Mouse (Mus musculus) layer of hippocampus, postnatal 10 days (tissue): ENCODE measurements around the gene Nipsnap3b. TPM values are rescaled to one million over a fixed set of nuclear protein-coding genes. Genes with fewer than 3 reads are reported as not detected.

ENCODE experiments used
- DNase-seq, 2 experiments: peaks; one replicate each; pipeline ENCODE4 v3.0.0; 2021; ENCODE audit warnings: low spot score in 2 of 2
- long read RNA-seq: library from polyadenylated mRNA; stranded (forward); transcript quantifications from one replicate; pipeline ENCODE4 v2.0.0, GENCODE M21; 2023
- total RNA-seq, 2 experiments: library from RNA; stranded (reverse); gene quantifications; 2 replicates each; pipeline ENCODE4 v1.2.3; 2021

Gene Nipsnap3b
- total RNA-seq = 10 to 100 TPM; 29.9 to 31.9 TPM
- long read RNA-seq, transcript Nipsnap3b-201 (6 exons, 1,552 nt) = major isoform, 76 of 83 reads
- long read RNA-seq, partial matches to known transcripts = 0 of 83 reads
- long read RNA-seq, other reads (novel, unspliced or antisense) = 4 of 83 reads

GRCm38 (mm10) chr4:53011732-53012361 lies at the start of gene Nipsnap3b:
Gene Nipsnap3b, plus strand, starts transcription at chr4:53011880.
- peak; percentile 97 for DNase-seq

- no peak for DNase-seq
Observed at GRCm38 (mm10) chr4:52964247-52964646, 47.4 kb upstream of the Nipsnap3b start, which contains the start of gene Olfr270. Gene Olfr270, plus strand, starts transcription at chr4:52964547.

GRCm38 (mm10) chr4:52985216-52985615 lies 26.5 kb upstream of the Nipsnap3b start:
- peak; percentile 17 to 33 for DNase-seq

GRCm38 (mm10) chr4:52986266-52986665 lies 25.4 kb upstream of the Nipsnap3b start:
- DNase-seq = peak in 1 of 2 experiments; percentile 13

- peak in 1 of 2 experiments; percentile 18 for DNase-seq
Observed at GRCm38 (mm10) chr4:52989248-52989647, 22.4 kb upstream of the Nipsnap3b start, which contains the start of gene Nipsnap3a. Gene Nipsnap3a, plus strand, starts transcription at chr4:52989272.

- DNase-seq = peak in 1 of 2 experiments; percentile 22
Observed at GRCm38 (mm10) chr4:52999449-52999848, 12.2 kb upstream of the Nipsnap3b start.

- DNase-seq = no peak
Observed at GRCm38 (mm10) chr4:53000154-53000553, 11.5 kb upstream of the Nipsnap3b start.

- no peak for DNase-seq
Observed at GRCm38 (mm10) chr4:53009183-53009582, 2.5 kb upstream of the Nipsnap3b start.

- no peak for DNase-seq
Observed at GRCm38 (mm10) chr4:53009871-53010270, 1.8 kb upstream of the Nipsnap3b start.

- DNase-seq = no peak
Observed at GRCm38 (mm10) chr4:53014421-53014820, 2.7 kb downstream of the Nipsnap3b start.

- DNase-seq = no peak
Observed at GRCm38 (mm10) chr4:53015024-53015423, 3.3 kb downstream of the Nipsnap3b start.

- DNase-seq = no peak
Observed at GRCm38 (mm10) chr4:53018392-53018791, 6.7 kb downstream of the Nipsnap3b start.

- no peak for DNase-seq
Observed at GRCm38 (mm10) chr4:53023189-53023925, 11.7 kb downstream of the Nipsnap3b start.

- no peak for DNase-seq
Observed at GRCm38 (mm10) chr4:53024397-53024796, 12.7 kb downstream of the Nipsnap3b start.

GRCm38 (mm10) chr4:53027811-53028210 lies 16.1 kb downstream of the Nipsnap3b start:
- no peak for DNase-seq

- DNase-seq = peak; percentile 16 to 39
Observed at GRCm38 (mm10) chr4:53030326-53030948, 18.8 kb downstream of the Nipsnap3b start.

- peak; percentile 62 to 65 for DNase-seq
Observed at GRCm38 (mm10) chr4:53043819-53044218, 32.1 kb downstream of the Nipsnap3b start.

GRCm38 (mm10) chr4:53045807-53046206 lies 34.1 kb downstream of the Nipsnap3b start:
- DNase-seq = no peak

GRCm38 (mm10) chr4:53046238-53047022 lies 34.8 kb downstream of the Nipsnap3b start:
- DNase-seq = no peak

GRCm38 (mm10) chr4:53062301-53063008 lies 50.8 kb downstream of the Nipsnap3b start:
- no peak for DNase-seq
